Mouse (Mus musculus): ENCODE measurements around the gene Aarsd1.

- TF ChIP-seq CTCF (IDR thresholded peaks at IDR 0.05; ENCODE audit: extremely low read depth, insufficient read length, insufficient replicate concordance, low read depth, low read length), result no peak
- no peak for TF ChIP-seq POLR2A (IDR thresholded peaks at IDR 0.05; ENCODE audit: low read depth, low read length)
Measured at GRCm38 (mm10) chr11:101424105-101424851, 6.9 kb upstream of the Aarsd1 start, which contains the start of gene Gm27029.
